Mouse (Mus musculus) lung, adult 2 months (tissue): ENCODE data around the gene Slc26a11.

Experiments used
- CTCF ChIP-seq: fragments of 200-500 bp; IDR thresholded peaks from 2 replicates; pipeline ENCODE4 v1.5.1; 2011; ENCODE audit warnings: mild to moderate bottlenecking, low read length, control low read depth; ENCODE audit not compliant: insufficient read depth
- POLR2A ChIP-seq: fragments of 200-500 bp; IDR thresholded peaks from 2 replicates; pipeline ENCODE4 v1.6.1; 2011; ENCODE audit warnings: low read depth, mild to moderate bottlenecking, control low read depth, low read length, borderline replicate concordance; ENCODE audit errors: extremely low read depth

GRCm38 (mm10) chr11:119395394-119395793, 40.0 kb downstream of the Slc26a11 start:
- TF ChIP-seq CTCF (no peak), POLR2A (no peak)
